Mouse (Mus musculus) cerebellum, adult (tissue): ENCODE measurements around the gene Gcsh.

Source experiments
- ATAC-seq: cut with Nextera tagmentation; 2 replicates; pipeline ENCODE4 v1.9.2; 2017; ENCODE audit warnings: mild to moderate bottlenecking, moderate library complexity, mixed read lengths; ENCODE audit not compliant: insufficient number of reproducible peaks, low FRiP score, low TSS enrichment

The Gcsh gene

GRCm38 (mm10) chr8:116993095-116993867, at the start of gene Gcsh:
Gene Gcsh, minus strand, starts transcription at chr8:116993537.
- ATAC-seq: peak; percentile 99

- ATAC-seq: no peak
Observed at GRCm38 (mm10) chr8:117039843-117040242, 46.5 kb upstream of the Gcsh start.

- ATAC-seq: no peak
Observed at GRCm38 (mm10) chr8:117037374-117037935, 44.1 kb upstream of the Gcsh start.

- ATAC-seq: no peak
Observed at GRCm38 (mm10) chr8:117033393-117033792, 40.1 kb upstream of the Gcsh start.

GRCm38 (mm10) chr8:117032609-117033008, 39.3 kb upstream of the Gcsh start:
- ATAC-seq: no peak

- no peak for ATAC-seq
Observed at GRCm38 (mm10) chr8:117031476-117031875, 38.1 kb upstream of the Gcsh start.

- no peak for ATAC-seq
Observed at GRCm38 (mm10) chr8:117028686-117029085, 35.3 kb upstream of the Gcsh start.

GRCm38 (mm10) chr8:117027601-117028000, 34.3 kb upstream of the Gcsh start:
- ATAC-seq: no peak

- no peak for ATAC-seq
Observed at GRCm38 (mm10) chr8:117022297-117022993, 29.1 kb upstream of the Gcsh start.

- ATAC-seq: no peak
Observed at GRCm38 (mm10) chr8:117019323-117020275, 26.3 kb upstream of the Gcsh start.

- ATAC-seq: no peak
Observed at GRCm38 (mm10) chr8:117017896-117018295, 24.6 kb upstream of the Gcsh start.

GRCm38 (mm10) chr8:117017006-117017405, 23.7 kb upstream of the Gcsh start:
- no peak for ATAC-seq

- no peak for ATAC-seq
Observed at GRCm38 (mm10) chr8:117015670-117016069, 22.3 kb upstream of the Gcsh start.

- no peak for ATAC-seq
Observed at GRCm38 (mm10) chr8:117011366-117011765, 18.0 kb upstream of the Gcsh start.

GRCm38 (mm10) chr8:116994016-116994716, 829 bp upstream of the Gcsh start:
- no peak for ATAC-seq

- no peak for ATAC-seq
Observed at GRCm38 (mm10) chr8:116992176-116992971, 963 bp downstream of the Gcsh start.

- no peak for ATAC-seq
Observed at GRCm38 (mm10) chr8:116991241-116991640, 2.1 kb downstream of the Gcsh start.

- ATAC-seq: no peak
Observed at GRCm38 (mm10) chr8:116989842-116990241, 3.5 kb downstream of the Gcsh start.

- ATAC-seq: no peak
Observed at GRCm38 (mm10) chr8:116980117-116980516, 13.2 kb downstream of the Gcsh start.
